8 mouse cellular contexts compared by ENCODE assay signal in the genomic region with DNA sequence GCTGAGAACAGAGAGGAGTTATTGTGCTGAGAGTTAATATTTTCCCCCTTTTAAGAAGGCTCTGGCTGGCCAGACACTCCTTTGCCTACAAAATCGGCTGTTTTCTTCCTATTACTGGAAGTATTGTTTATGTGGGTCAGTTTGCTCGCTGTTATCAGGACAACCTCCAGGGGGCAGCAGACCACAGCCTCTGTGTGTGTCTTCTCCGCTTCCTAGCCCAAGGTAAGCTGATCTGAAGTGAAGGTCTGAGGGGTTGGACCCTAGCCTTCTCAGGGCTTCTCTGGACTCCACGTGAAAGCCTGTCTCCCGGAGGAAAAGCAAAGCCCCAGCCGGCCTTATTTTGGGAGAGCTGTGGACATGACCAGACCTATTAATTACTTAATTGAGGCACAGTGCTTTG.
DNase-seq lines count a peak whose midpoint lies in the region; ATAC-seq lines count a peak whose summit lies in the region.

No protein-coding gene starts in this region.

- peak; percentile 92 for DNase-seq in adipocyte (ENCODE audit: low spot score)
- DNase-seq in cerebellum, postnatal 14 days, result peak; percentile 94 to 96
- peak; percentile 65 to 87 for DNase-seq in frontal cortex, postnatal 14 days (ENCODE audit: low spot score in 2 of 2)
- peak; percentile 75 to 82 for DNase-seq in left cerebral cortex, postnatal 10 days (ENCODE audit: extremely low spot score in 1 of 2, low spot score in 2 of 2)
- peak; percentile 99 for DNase-seq in midbrain, embryonic 11.5 days (ENCODE audit: low spot score, missing footprints)
- DNase-seq in skeletal muscle tissue, adult 2 months (ENCODE audit: low read depth, low spot score), result peak; percentile 75
- peak; percentile 77 for DNase-seq in yolk sac, embryonic 10.5 days (ENCODE audit: low spot score)

- H3K4me3 ChIP-seq in intestine, embryonic 15.5 days (replicated peaks), result no peak overlapping the region
- H3K4me3 ChIP-seq in midbrain, embryonic 11.5 days (ENCODE audit: low read depth, low read length), result no peak overlapping the region

- WGBS in intestine, embryonic 15.5 days, result 1% methylated on average over 6 of the region's 6 CpGs
- 5% methylated on average over 6 of the region's 6 CpGs for WGBS in midbrain, embryonic 11.5 days

- no peak overlapping the region for H3K27ac ChIP-seq in intestine, embryonic 15.5 days
- no peak overlapping the region for H3K27ac ChIP-seq in midbrain, embryonic 11.5 days (ENCODE audit: low read depth, low read length)

- intact Hi-C loops in left cerebral cortex, postnatal 10 days (cut with DNase I), result loop anchor here (5.0 to 10.0 kb wide), 3 partner anchors 132 to 889 kb away; no protein-coding TSS in a partner anchor

- 0 out of 2 replicates have a peak, but pooled peaks cover 2% of the 10 kb centered on the region for H3K27me3 ChIP-seq in intestine, embryonic 15.5 days (replicated peaks)
- H3K27me3 ChIP-seq in midbrain, embryonic 11.5 days (ENCODE audit: control insufficient read depth, insufficient read depth, low read length), result no peaks in the 10 kb centered on the region

- H3K9ac ChIP-seq in intestine, embryonic 15.5 days, result no peak overlapping the region
- H3K9ac ChIP-seq in midbrain, embryonic 11.5 days (ENCODE audit: low read length), result no peak overlapping the region

- H3K9me3 ChIP-seq in intestine, embryonic 15.5 days, result no peaks in the 10 kb centered on the region
- H3K9me3 ChIP-seq in midbrain, embryonic 11.5 days (ENCODE audit: control insufficient read depth, low read length), result no peaks in the 10 kb centered on the region

- no peaks in the 10 kb centered on the region for H3K36me3 ChIP-seq in intestine, embryonic 15.5 days
- H3K36me3 ChIP-seq in midbrain, embryonic 11.5 days (ENCODE audit: control insufficient read depth, insufficient read depth, low read length), result no peaks in the 10 kb centered on the region

- H3K4me1 ChIP-seq in intestine, embryonic 15.5 days (replicated peaks), result 0 out of 2 replicates have a peak, but pooled peaks cover 3% of the 10 kb centered on the region
- no peaks in the 10 kb centered on the region for H3K4me1 ChIP-seq in midbrain, embryonic 11.5 days (ENCODE audit: control insufficient read depth, insufficient read depth, low read length)

- ATAC-seq in intestine, embryonic 15.5 days, result peak; percentile 70; the same call in 1 of the 2 replicates
- no peak for ATAC-seq in midbrain, embryonic 11.5 days (ENCODE audit: low FRiP score)

- H3K4me2 ChIP-seq in intestine, embryonic 15.5 days (replicated peaks), result peak overlapping the region; percentile 33; the same call in 1 of the 2 replicates
- H3K4me2 ChIP-seq in midbrain, embryonic 11.5 days, result no peak overlapping the region
